Mouse (Mus musculus): ENCODE results near the gene Ten1. TPM values are rescaled to one million over a fixed set of nuclear protein-coding genes. Genes with fewer than 3 reads are reported as not detected.

The Ten1 gene
- total and polyA plus RNA-seq, 3 experiments = 70.4 to 76.5 (median 74.4) TPM

- DNase-seq (ENCODE audit: extremely low read depth) = no peak
- dilution Hi-C loops (cut with MboI; ENCODE audit: extremely low pct_ligation_motif_present, extremely low pct_unique_long_range_greater_than_20kb, low sequenced_read_pairs) (no loop called here), in situ Hi-C loops (cut with MboI; ENCODE audit: low pct_ligation_motif_present, low pct_unique_long_range_greater_than_20kb, low sequenced_read_pairs) (no loop called here)
- Histone ChIP-seq H3K9ac (ENCODE audit: insufficient read depth, low read depth) (no peak overlapping the region), H3K79me2 (replicated peaks; ENCODE audit: control insufficient read depth, extremely low read depth, insufficient read depth, poor library complexity, severe bottlenecking) (peaks cover 3% of the 10 kb centered on the region; the same call in 1 of the 2 replicates), H3K4me3 (replicated peaks in 1 of 3; ENCODE audit: low read depth in 2 of 3, low read length in 2 of 3, poor library complexity in 1 of 3) (no peak overlapping the region), H3K36me3 (replicated peaks in 1 of 2; ENCODE audit: control insufficient read depth in 1 of 2, insufficient read depth in 1 of 2, low read length in 1 of 2) (peaks cover 61 to 93% of the 10 kb centered on the region in 2 experiments), H3K4me1 (ENCODE audit: control insufficient read depth in 1 of 2, insufficient read depth in 2 of 2) (no peaks in the 10 kb centered on the region), H3K4me2 (ENCODE audit: insufficient read depth, low read depth, poor library complexity, severe bottlenecking) (no peak overlapping the region), H3K27ac (ENCODE audit: insufficient read depth, low read depth) (no peak overlapping the region), H3K27me3 (replicated peaks) (no peaks in the 10 kb centered on the region), H3K9me3 (replicated peaks; ENCODE audit: low read length) (no peaks in the 10 kb centered on the region)
- TF ChIP-seq TBP (conservative IDR thresholded peaks at IDR 0.05; ENCODE audit: low read depth, low read length) (no peak), SIN3A (IDR thresholded peaks at IDR 0.05; ENCODE audit: low read length) (no peak), E2F4 (IDR thresholded peaks at IDR 0.05; ENCODE audit: insufficient replicate concordance, low read depth, low read length) (no peak), ETS1 (conservative IDR thresholded peaks at IDR 0.05; ENCODE audit: low read depth, low read length) (no peak), JUND (conservative IDR thresholded peaks at IDR 0.05; ENCODE audit: low read depth, low read length) (no peak), CHD2 (IDR thresholded peaks at IDR 0.05; ENCODE audit: low read length) (no peak), POLR2A (IDR thresholded peaks at IDR 0.05; ENCODE audit: low read depth, low read length) (no peak), MAFK (IDR thresholded peaks at IDR 0.05; ENCODE audit: insufficient replicate concordance, low read length) (no peak), POLR2AphosphoS2 (IDR thresholded peaks at IDR 0.05; ENCODE audit: low read depth, low read length) (no peak), USF2 (conservative IDR thresholded peaks at IDR 0.05; ENCODE audit: low read depth, low read length) (no peak), GABPA (IDR thresholded peaks at IDR 0.05; ENCODE audit: insufficient replicate concordance, low read depth, low read length) (no peak), ZKSCAN1 (IDR thresholded peaks at IDR 0.05; ENCODE audit: borderline replicate concordance, low read depth, low read length) (no peak)
Measured at GRCm38 (mm10) chr11:116186360-116186759, 12.3 kb upstream of the Ten1 start.

GRCm38 (mm10) chr11:116187226-116187930 lies 11.3 kb upstream of the Ten1 start:
- Histone ChIP-seq H3K4me3 (replicated peaks in 1 of 3; ENCODE audit: low read depth in 2 of 3, low read length in 2 of 3, poor library complexity in 1 of 3) (no peak overlapping the region), H3K9ac (ENCODE audit: insufficient read depth, low read depth) (no peak overlapping the region), H3K36me3 (replicated peaks in 1 of 2; ENCODE audit: control insufficient read depth in 1 of 2, insufficient read depth in 1 of 2, low read length in 1 of 2) (peaks cover 56 to 89% of the 10 kb centered on the region in 2 experiments), H3K9me3 (replicated peaks; ENCODE audit: low read length) (no peaks in the 10 kb centered on the region), H3K27ac (ENCODE audit: insufficient read depth, low read depth) (no peak overlapping the region), H3K79me2 (replicated peaks; ENCODE audit: control insufficient read depth, extremely low read depth, insufficient read depth, poor library complexity, severe bottlenecking) (peaks cover 3% of the 10 kb centered on the region; the same call in 1 of the 2 replicates), H3K27me3 (replicated peaks) (no peaks in the 10 kb centered on the region), H3K4me1 (ENCODE audit: control insufficient read depth in 1 of 2, insufficient read depth in 2 of 2) (no peaks in the 10 kb centered on the region), H3K4me2 (ENCODE audit: insufficient read depth, low read depth, poor library complexity, severe bottlenecking) (no peak overlapping the region)
- TF ChIP-seq ZKSCAN1 (IDR thresholded peaks at IDR 0.05; ENCODE audit: borderline replicate concordance, low read depth, low read length) = no peak
- no peak for TF ChIP-seq CTCF (conservative IDR thresholded peaks at IDR 0.05 in 1 of 2, IDR thresholded peaks at IDR 0.05 in 1 of 2; ENCODE audit: low read depth in 2 of 2, low read length in 2 of 2)
- TF ChIP-seq MYC (IDR thresholded peaks at IDR 0.05; ENCODE audit: low read depth, low read length) = no peak
- TF ChIP-seq ETS1 (conservative IDR thresholded peaks at IDR 0.05; ENCODE audit: low read depth, low read length) = no peak
- TF ChIP-seq POLR2A (IDR thresholded peaks at IDR 0.05; ENCODE audit: low read depth, low read length) = no peak
- TF ChIP-seq ELF1 (IDR thresholded peaks at IDR 0.05; ENCODE audit: low read depth, low read length) = no peak
- TF ChIP-seq TBP (conservative IDR thresholded peaks at IDR 0.05; ENCODE audit: low read depth, low read length) = no peak
- no peak for TF ChIP-seq RCOR1 (conservative IDR thresholded peaks at IDR 0.05; ENCODE audit: low read depth, low read length)
- TF ChIP-seq EP300 (IDR thresholded peaks at IDR 0.05; ENCODE audit: low read length) = no peak
- DNase-seq (ENCODE audit: extremely low read depth) = no peak
- dilution Hi-C loops (cut with MboI; ENCODE audit: extremely low pct_ligation_motif_present, extremely low pct_unique_long_range_greater_than_20kb, low sequenced_read_pairs) = no loop called here
- in situ Hi-C loops (cut with MboI; ENCODE audit: low pct_ligation_motif_present, low pct_unique_long_range_greater_than_20kb, low sequenced_read_pairs) = no loop called here
